Mouse (Mus musculus): ENCODE data around the gene Slc9a5.

The Slc9a5 gene

DNA sequence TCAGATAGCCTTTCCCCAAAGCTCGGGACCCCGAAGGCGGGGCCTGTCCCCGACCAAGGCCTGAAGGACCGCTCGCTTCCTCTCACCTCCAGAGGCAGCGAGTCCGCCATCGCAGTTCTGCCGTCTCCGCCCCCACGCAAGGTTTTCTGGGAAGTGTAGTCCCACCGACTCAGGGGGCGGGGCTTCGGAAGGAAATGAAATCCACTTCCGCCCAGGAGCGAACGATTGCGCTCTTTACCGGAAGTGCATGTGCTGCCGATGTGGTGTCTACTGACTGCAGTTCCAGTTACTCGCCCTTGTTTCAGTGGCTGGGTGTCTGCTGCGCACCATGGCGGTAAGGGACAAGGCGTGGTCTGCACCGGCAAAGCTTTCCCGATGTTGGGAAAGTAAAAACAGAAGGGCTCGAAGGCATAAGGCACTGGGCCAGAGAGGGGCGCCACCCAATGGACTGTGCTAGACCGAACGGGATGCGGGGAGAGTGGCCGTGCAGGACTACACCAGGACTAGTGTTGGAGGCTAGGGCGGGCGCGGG lies 22.4 kb upstream of the Slc9a5 start, which contains the start of the genes Lrrc29 and Tmem208:
Gene Lrrc29, minus strand, starts transcription at position 138 of the 532 bp plus-strand sequence.
Gene Tmem208, plus strand, starts transcription at position 214 of the 532 bp plus-strand sequence.
- in situ Hi-C loops (cut with MboI), result no loop called here

DNA sequence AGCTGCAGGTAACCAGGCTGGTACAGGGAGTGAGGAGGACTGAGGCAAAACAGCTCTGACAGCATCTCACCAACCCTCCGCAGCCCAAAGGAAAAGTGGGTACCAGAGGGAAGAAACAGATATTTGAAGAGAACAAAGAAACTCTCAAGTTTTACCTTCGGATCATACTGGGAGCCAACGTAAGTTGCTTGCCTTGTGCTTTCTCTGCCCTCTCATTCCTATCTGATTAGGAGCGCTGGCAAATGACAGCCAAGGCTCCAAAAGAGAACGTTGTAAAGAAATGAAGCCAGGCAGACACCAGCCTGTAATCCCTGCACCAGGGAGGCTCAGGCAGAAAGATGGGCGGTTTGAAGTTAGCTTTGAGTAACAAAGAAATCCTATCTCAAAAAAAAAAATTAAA lies 21.7 kb upstream of the Slc9a5 start:
- in situ Hi-C loops (cut with MboI), result no loop called here

DNA sequence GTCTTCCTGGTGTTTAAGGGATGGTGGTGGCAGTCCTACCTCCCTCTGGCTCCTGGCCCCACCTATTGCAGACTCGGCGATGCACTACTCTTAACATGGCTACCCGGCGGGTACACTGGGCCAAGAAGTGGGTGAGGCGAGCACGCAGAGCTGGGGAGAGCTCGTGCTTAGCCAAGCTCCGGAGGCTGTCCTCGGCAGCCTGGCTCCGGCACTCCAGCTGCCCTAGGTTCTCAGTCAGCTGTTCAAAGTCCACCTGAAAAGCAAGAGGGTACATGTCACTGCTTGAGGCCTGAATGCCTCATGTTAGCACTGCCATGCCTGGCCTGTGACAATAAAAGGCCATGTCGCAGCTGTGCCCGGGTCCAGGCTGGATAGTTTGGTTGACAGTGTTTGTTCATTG lies 18.3 kb upstream of the Slc9a5 start:
- in situ Hi-C loops (cut with MboI), result no loop called here

DNA sequence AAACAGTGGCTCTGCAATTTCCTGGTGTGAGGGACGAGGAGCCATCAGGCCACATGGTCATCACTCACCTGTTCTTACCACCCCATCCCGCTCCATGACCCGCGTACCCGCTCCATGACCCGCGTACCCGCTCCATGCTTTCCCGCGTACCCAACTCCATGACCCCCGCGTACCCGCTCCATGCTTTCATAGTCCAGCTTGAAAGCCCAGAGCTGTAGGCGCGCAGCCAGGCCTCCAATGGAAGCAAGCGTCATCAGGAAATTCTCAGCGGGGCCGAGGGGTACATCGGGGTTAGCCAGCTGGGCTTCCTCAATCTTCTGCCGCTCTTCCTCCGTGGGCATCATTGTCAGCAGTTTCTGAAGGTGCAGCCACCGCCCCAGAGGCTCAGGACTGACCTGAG lies 17.2 kb upstream of the Slc9a5 start:
- in situ Hi-C loops (cut with MboI), result no loop called here

DNA sequence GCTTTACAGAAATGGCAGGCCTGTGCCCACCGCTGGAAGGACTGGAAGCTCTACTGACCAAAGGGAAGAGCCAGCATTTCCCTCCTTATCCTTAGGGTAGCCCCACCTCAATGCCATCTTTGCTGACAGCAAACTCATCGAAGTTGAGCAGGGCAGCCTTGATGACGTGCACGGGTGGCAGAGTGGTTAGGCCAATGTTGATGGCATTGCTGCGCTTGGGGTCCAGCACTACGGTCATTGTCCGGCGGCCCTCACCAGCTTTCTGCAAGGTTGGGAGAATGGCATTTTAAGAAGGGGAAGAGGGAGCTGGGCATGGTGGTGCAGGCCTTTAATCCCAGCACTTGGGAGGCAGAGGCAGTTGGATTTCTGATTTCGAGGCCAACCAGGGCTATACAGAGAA lies 16.7 kb upstream of the Slc9a5 start:
- in situ Hi-C loops (cut with MboI), result no loop called here

DNA sequence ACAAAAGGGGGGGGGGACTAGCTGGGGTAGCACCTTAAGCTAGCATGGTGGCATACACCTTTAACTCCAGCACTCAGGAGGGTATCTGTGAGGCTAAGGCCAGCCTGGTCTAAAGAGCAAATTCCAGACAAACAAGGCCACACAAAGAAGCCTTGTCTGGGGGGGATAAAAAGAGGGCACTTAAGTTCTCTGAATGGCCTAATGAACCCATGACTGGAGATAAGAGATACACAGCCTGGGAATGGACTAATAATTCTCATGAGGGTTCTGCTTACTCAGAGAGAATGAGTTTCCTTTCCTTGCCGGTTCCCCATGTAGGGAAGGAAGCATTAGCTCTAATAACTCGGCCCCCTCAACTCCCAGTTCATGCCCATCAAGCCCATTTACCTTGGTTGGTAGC lies 16.1 kb upstream of the Slc9a5 start:
- in situ Hi-C loops (cut with MboI), result no loop called here

DNA sequence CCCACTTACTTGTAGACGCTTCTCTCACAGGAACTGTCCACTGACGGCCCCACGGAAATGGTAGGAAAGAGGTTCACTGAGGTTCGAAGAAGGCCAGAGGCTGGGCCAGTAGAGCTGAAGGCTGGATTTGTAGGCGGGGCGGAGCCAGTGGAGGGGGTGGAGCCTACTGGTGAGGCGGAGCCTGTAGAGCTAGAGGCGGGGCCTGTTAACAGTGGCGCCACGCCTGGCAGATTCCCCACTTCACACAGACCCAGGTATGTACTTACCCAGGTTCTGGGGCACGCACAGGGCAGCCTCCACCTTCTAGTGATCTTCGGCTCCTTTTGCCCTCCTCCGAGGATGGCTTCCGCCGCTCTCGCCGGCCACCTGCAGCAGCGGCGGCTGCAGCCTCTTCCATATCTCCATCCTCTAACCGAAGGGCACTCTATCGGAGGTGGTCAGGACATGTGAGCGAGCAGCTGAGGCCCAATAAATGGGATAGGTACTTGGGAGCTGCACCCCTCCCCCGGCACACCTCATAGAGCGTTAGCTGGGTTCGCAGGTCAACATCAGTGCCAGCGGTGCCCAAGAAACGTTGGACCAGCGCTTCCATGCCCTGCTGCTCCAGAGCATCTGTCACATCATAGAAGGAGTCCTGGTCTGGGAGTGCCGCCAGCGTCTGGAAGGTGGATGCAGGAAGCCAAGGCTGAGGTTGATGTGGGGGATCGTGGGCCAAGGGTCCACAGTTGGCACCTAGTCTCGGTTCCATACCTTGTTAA lies 12.1 kb upstream of the Slc9a5 start:
- in situ Hi-C loops (cut with MboI), result no loop called here

DNA sequence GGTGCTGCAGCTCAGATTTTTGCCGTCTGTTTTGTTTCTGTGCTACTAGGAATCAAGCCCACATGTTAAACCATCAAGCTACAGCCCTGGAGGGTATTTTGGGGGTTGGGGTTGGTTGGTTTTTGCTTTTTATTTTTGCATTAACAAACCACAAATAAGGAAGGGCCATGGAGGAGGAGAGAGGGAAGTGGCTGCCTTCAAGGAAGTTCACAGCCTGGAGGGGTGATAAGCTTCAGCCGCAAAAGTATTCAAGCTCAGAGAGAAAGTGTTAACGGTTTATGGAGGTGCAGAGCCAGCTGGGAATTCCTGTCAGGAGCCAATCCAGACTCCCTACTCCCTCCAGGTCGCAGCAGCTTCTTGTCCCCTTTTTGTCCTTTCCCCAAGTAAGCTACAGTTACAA lies 9.7 kb upstream of the Slc9a5 start:
- in situ Hi-C loops (cut with MboI), result no loop called here

DNA sequence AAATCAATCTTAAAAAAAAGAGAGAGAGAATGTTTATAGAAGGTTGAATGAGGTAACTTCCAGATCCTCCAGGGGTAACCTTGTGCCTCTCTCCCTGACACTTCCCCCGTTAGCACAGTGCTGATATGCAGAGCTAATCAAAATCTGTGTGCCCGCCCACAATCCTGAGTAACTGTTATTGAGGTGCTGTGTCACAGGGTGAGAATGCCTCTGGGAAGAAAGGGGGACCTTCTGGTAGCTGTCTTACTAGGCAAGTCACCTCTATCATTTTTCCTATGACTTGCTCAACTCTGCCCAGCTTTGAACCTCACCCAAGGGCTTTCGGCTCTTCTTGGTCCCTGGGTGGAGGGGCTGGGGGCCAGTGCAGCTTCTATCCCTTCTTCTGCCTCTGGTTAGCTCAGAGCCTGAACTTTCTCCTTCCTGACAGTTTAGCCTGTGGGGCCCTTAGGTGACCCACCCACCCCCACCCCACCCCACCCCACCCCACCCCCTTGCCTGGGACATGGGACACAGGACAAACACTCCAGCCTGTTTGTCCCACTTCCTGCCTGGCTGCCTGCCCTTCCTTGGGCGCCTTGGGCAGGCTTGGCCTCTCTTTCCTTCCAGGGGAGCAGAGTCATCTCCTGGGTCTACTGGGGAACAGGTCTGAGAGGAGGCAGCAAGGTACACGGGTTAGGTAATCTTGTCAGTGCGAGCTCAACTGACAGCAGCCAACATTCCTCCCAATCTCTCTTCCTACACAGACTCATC lies 8.6 kb upstream of the Slc9a5 start:
- in situ Hi-C loops (cut with MboI), result no loop called here

DNA sequence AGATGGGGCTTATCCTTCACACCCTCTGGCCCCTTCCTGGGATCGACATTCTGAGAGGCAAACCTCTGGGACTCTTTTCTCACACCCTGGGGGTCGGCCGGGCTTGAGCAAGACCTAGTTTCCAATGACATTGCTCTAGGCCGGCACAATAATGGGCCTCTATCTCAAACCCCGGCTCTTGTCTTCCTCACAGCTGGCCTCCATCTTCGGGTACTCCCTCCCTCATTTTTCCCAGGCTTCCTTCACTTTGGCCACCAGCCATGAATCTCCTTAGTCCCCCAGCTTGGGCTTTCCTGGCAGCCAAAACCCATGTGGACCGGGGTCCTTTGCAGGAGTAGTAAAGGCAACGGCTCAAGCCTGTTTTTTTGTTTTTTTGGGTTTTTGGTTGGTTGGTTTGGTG lies 7.2 kb upstream of the Slc9a5 start:
- in situ Hi-C loops (cut with MboI), result no loop called here

DNA sequence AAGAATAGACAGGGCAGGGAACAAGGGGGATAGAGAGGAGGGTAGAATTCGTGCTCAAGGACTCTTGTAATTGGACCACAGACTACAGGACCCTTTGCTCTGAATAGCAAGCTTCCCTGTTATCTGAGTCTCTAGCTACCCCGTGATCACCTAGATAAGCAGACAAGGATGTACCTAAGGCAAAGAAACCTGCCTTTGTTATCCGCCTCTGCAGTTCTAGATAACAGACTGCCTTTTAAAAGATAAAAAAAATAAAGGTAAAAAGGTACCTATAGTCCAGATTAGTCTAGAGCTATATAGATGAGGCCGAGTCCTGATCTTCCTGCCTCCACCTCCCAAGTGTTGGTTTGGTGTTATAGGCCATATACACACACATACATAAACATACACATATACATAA lies 5.9 kb upstream of the Slc9a5 start:
- in situ Hi-C loops (cut with MboI), result no loop called here

DNA sequence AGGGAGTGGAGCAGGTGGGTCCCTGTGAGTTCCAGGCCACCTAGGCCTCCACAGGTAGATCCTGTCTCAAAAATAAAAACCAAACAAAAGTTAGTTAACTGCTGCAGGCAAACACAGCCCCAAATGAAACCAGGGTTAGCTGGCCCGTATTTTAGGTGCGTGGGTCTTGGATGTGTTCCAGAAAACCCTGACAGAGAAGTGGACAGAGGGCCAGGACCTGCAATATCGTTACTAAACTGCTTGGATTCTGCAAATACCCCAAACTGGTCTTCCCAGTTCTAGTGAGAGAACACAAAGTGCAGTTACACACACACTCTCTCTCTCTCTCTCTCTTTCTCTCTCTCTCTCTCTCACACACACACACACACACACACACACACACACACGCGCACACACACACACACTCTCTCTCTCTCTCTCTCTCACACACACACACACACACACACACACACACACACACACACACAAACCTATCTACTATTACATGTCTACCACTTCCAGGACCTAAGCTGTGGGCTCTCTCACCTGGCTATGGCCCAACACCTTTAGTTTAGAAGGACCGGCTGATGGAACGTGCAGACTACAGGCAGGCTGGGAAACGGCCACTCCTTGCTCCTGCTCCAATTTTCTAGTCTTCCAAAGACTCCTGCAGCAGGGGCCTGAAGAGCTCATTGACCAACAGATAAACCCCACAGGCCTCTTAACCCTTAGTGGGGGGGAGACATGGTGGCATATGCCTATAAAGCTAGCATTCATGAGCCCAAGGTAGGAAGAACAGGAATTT lies 4.7 kb upstream of the Slc9a5 start:
- in situ Hi-C loops (cut with MboI), result no loop called here

DNA sequence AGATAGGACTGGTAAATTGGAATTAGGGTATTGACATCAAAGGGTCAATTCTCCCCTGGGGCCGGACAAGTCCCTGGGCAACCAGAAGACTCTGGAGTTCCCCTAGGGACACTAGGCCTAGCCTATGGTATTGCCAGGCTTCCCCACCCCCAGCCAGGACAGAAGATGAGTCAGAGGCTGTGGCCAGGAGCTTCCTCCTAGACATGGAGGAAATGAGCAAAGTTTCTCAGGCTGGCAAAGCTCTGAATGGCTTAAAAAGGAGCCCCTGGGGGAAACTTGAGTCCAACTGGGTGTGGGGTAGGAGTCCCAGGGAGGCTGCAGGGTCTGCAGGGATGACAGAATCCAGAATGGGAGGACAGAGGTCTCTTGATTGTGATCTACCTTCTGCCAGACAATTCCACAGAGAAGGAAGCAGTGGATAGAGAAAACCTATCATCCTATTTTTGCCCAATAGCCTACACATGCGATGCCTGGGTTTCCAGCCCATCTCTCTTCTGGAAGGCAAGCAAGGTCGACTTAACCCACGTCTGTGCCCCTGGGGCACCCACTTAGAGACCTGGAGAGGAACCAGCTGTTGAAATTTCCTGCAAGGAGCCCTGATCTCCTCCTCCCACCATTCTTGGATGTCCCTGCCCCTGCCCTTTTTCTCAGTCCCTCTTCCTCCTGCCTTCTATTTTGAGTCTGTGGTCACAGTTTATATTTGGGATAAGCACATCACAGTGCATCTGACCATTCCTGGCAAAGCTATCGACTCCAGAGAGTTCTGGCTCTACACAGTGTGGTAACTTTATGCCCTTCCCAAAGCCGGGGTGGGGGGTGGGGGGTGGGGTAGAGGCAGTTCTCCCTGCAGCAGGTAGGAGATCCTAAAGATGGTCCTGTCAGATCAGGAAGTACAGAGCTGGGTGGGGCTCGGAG lies 3.3 kb upstream of the Slc9a5 start:
- in situ Hi-C loops (cut with MboI), result no loop called here

DNA sequence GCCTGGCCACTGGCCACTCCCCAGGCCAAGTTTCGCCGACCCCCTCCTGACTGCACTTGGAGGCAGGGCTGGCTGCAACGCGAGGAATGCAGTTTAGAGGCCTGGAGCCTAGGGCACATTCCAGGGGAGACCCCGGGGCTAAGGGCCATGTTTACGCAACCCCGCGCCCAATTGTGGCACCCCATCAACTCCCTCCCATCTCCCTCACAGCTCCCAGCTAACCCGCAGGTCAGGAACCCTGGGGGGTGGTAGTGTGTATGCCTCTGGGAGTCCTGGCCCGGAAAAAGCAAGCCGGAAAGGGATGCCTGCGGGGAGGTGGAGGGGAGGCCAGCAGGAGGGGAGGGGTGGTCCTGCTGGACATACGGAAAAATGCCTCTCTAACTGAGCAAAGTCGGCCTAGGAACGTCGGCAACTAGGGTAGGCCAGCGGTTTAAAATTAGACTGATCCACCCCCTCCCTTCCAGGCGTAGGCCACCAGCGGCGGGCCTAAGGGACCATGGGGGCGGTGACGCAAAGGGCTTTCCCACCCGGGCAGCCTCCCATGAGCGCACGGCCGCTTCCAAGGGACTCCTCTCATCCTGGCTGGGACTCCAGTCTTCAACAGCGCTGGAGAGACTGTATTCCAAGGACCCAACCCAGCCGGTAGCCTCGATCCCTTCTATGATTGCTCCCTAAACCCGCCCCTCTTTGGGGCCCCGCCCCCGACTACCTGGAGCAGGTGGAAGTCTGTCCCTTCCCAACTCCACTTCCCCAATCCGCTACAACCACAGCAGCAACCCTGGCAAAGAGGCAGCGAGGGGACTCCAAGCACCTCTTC lies 1.8 kb upstream of the Slc9a5 start:
- in situ Hi-C loops (cut with MboI), result no loop called here

DNA sequence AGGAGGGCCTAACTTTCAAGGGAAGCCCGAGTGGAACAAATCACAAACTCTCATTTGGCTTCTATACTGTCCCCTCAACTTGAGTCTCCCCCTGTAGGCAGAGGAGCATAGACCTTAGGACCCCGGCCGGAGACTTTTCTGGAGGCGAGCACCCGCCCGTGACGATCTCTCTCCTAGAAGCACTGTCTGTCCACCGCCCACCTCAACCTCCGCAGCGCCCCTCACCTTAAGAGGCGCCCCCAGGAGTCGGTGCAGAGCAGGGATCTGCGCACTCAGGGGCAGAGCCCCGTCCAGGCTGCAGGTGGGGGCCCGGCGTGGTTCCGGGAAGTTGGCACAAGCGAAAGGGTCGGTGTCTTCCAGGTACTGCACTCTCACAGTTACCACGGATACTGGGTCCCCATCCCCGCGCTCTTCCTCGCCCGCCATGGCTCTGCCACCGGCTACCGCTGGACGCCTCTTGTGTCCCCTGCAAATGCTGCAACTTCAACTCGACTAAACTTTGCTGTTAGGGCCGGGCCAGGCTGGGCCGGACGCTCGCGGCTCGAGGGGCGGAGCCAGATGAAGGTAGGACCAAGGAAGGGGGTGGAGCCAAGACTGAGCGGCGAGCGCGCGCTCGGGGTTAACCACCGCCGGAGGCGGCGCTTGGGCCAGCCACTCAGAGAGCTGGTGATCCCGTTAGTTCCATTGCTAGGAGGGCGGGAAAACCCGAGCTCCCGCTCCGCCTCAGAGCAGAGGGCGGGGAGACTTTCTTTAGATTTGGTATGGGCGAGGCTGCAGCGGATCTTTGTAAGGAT lies 1.0 kb upstream of the Slc9a5 start, which contains the start of gene Fhod1:
Gene Fhod1, minus strand, starts transcription at position 526 of the 794 bp plus-strand sequence.
- in situ Hi-C loops (cut with MboI), result no loop called here

DNA sequence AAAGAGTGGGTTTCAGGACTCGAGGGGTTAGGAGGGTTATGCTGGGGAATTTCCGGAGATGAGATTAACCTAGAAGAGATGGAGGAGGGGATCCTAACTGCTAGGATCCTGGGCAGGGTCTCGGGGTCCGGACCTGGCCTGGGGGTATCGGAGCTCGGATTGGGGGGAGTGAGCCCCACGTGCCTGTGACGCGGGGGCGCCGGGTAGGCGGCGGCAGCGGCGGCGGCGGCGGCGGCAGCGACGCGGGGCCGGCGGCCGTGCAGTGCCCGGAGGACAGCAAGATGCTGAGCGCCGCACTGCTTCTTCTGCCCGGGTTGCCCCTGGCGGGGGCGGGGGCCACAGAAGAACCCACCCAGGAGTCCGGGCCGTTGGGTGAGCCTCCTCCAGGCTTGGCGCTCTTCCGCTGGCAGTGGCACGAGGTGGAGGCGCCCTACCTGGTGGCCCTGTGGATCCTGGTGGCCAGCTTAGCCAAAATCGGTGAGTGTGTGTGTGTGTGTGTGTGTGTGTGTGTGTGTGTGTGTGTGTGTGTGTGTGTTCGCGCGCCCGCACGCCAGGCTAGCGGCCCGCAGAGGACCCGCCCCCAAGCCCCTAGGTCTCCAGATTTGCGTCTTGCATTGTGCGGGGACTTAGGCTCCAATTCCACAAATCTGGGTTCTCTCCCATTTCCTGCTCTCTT lies 591 bp downstream of the Slc9a5 start:
- in situ Hi-C loops (cut with MboI), result no loop called here

DNA sequence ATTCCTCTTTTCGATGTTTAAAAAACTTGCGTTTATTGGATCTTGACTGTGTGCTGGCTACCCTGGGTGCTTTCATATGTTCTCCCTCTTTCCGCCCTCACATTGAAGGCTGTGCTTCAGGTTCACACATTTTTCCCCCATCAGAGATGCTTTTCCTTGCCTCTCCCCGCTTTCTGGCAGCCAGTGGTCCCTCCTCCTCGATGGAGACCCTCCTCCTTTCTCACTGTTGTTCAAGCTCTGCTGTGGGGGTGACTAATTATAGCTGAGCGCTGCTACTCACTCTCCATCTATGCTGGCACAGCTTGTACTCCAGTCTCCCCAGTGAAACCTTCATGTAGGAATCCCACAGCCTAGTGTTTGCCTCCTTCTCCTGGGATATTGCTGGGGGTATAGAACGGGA lies 1.5 kb downstream of the Slc9a5 start:
- in situ Hi-C loops (cut with MboI), result no loop called here

DNA sequence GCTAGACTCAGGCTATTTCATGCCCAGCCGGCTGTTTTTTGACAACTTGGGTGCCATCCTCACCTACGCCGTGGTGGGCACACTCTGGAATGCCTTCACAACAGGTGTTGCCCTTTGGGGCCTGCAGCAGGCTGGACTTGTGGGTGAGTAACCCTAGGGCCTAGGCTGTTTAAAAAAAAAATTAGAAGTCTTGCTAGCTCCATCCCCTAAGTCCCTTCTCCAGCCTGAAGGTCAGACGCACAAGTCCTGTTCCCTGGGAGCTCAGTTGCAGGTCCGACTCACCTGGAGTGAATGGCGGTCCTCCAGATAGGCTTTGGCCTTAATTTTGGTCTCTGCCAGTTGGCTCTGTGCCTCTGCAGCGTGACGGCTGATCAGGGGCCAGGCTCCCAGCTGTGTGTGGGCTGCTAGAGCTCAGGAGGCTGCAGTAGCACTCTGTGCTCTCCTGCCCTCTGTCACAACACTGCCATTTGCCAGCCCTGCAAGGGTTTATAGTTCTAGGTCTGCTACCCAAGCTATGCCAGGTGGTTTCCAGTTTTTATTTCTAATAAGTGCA lies 5.0 kb downstream of the Slc9a5 start:
- in situ Hi-C loops (cut with MboI), result no loop called here

DNA sequence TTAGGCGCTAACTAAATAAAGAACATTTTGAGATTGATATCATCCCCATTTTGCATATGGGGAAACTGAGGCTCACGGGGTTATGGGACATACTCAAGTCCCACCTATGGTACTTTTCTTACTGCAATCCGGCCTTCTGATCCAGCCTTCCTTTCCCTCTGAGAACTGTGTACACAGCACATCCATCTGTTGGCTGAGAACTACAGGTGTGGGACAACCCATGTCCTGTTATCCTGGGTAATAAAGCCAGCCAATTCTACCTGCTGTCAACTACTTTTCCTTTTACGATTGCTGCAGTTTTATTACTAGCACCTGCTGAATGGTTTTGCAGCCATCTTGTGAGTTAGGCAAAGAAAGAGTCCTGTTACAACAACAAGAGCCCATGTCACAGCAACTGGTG lies 5.9 kb downstream of the Slc9a5 start:
- in situ Hi-C loops (cut with MboI), result no loop called here

Measured in mature B cell (primary cell).